ENCODE assay signal across 8 mouse cellular contexts in the genomic region with DNA sequence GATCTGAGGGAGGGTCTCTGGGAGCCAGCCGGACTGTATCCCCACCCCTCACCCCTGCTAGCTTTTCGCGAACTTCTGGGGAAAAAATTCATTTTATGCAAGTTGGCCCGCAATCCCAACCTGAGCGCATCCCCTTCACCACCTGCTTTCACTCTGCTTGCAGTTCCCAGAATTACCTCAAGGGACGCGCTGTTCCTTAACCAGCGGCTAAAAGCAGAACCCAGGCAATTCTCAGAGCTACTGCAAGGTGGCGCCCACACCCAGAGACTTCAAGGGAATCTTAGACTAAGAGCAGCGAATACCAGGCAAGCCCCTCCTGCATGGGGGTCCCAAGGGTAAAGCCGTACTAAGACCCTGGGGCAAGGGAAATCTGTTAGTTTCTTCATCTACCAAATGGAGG. TPM values are rescaled to one million over a fixed set of nuclear protein-coding genes. Genes with fewer than 3 reads are reported as not detected.
DNase-seq lines count a peak whose midpoint lies in the region; ATAC-seq and TF ChIP-seq lines count a peak whose summit lies in the region.

No protein-coding gene starts in this region.

- DNase-seq in intestine, embryonic 14.5 days (ENCODE audit: low spot score): peak; percentile 93
- peak; percentile 95 for DNase-seq in ZHBTc4 (ENCODE audit: low read depth, low spot score)
- DNase-seq in embryo, embryonic 10 days (ENCODE audit: low spot score): peak; percentile 96
- DNase-seq in heart, postnatal 0 days (ENCODE audit: low spot score): peak; percentile 85
- DNase-seq in left cerebral cortex, postnatal 25 days (ENCODE audit: low spot score in 2 of 2): peak; percentile 72 to 88
- peak; percentile 89 for DNase-seq in thymus, adult 2 months

- no peak overlapping the region for H3K4me2 ChIP-seq in intestine, embryonic 14.5 days (ENCODE audit: low read length)
- no peak overlapping the region for H3K4me2 ChIP-seq in intestine, embryonic 16.5 days (ENCODE audit: low read depth, low read length)
- H3K4me2 ChIP-seq in heart, postnatal 0 days (ENCODE audit: low read depth, low read length): no peak overlapping the region
- H3K4me2 ChIP-seq in neural tube, embryonic 15.5 days: 0 out of 2 replicates have a peak overlapping the region, but pooled peaks have one; percentile 13

- H3K4me1 ChIP-seq in intestine, embryonic 14.5 days (replicated peaks; ENCODE audit: control insufficient read depth, insufficient read depth, low read length): peaks cover 28% of the 10 kb centered on the region
- peaks cover 27% of the 10 kb centered on the region for H3K4me1 ChIP-seq in intestine, embryonic 16.5 days (ENCODE audit: control insufficient read depth, insufficient read depth, low read length)
- peaks cover 22% of the 10 kb centered on the region for H3K4me1 ChIP-seq in heart, postnatal 0 days (ENCODE audit: control insufficient read depth, insufficient read depth)
- peaks cover 57% of the 10 kb centered on the region for H3K4me1 ChIP-seq in neural tube, embryonic 15.5 days
- H3K4me1 ChIP-seq in thymus, adult 2 months (replicated peaks; ENCODE audit: control insufficient read depth, insufficient read depth, low read length): peaks cover 24% of the 10 kb centered on the region

- no peak for TF ChIP-seq POLR2A in thymus, adult 2 months (IDR thresholded peaks at IDR 0.05; ENCODE audit: control insufficient read depth, extremely low read depth, insufficient read depth, low read length, poor library complexity)

- no peak overlapping the region for H3K27ac ChIP-seq in intestine, embryonic 14.5 days (ENCODE audit: low read depth)
- H3K27ac ChIP-seq in intestine, embryonic 16.5 days (ENCODE audit: low read length): no peak overlapping the region
- H3K27ac ChIP-seq in heart, postnatal 0 days (ENCODE audit: low read depth): no peak overlapping the region
- H3K27ac ChIP-seq in neural tube, embryonic 15.5 days (replicated peaks): no peak overlapping the region
- H3K27ac ChIP-seq in thymus, adult 2 months (ENCODE audit: control insufficient read depth, insufficient read depth, low read length): no peak overlapping the region

- no peak for TF ChIP-seq EP300 in heart, postnatal 0 days (IDR thresholded peaks at IDR 0.05; ENCODE audit: low read depth)

- 13% methylated on average over 11 of the region's 11 CpGs for WGBS in intestine, embryonic 14.5 days
- WGBS in intestine, embryonic 16.5 days: 11% methylated on average over 11 of the region's 11 CpGs
- WGBS in heart, postnatal 0 days: 8% methylated on average over 11 of the region's 11 CpGs
- 8% methylated on average over 11 of the region's 11 CpGs for WGBS in neural tube, embryonic 15.5 days
- 5% methylated on average over 11 of the region's 11 CpGs for WGBS in thymus, adult 2 months

- ATAC-seq in intestine, embryonic 14.5 days (replicated peaks; ENCODE audit: low FRiP score, low TSS enrichment, low read depth): no peak
- no peak for ATAC-seq in intestine, embryonic 16.5 days
- no peak for ATAC-seq in heart, postnatal 0 days (ENCODE audit: insufficient read depth, low read depth)
- no peak for ATAC-seq in neural tube, embryonic 15.5 days (ENCODE audit: low FRiP score)

- peaks cover 38% of the 10 kb centered on the region for H3K27me3 ChIP-seq in intestine, embryonic 14.5 days (replicated peaks; ENCODE audit: control insufficient read depth, insufficient read depth, low read length)
- peaks cover 31% of the 10 kb centered on the region for H3K27me3 ChIP-seq in intestine, embryonic 16.5 days (replicated peaks; ENCODE audit: control insufficient read depth, insufficient read depth, low read length)
- H3K27me3 ChIP-seq in heart, postnatal 0 days (ENCODE audit: control insufficient read depth, insufficient read depth, low read length): peaks cover 39% of the 10 kb centered on the region
- H3K27me3 ChIP-seq in neural tube, embryonic 15.5 days (replicated peaks): peaks cover 40% of the 10 kb centered on the region
- H3K27me3 ChIP-seq in thymus, adult 2 months (ENCODE audit: control insufficient read depth, insufficient read depth, low read length): no peaks in the 10 kb centered on the region; the same call in 1 of the 2 replicates

- TF ChIP-seq CTCF in heart, postnatal 0 days (IDR thresholded peaks at IDR 0.05; ENCODE audit: low read depth): peak; percentile 98
- TF ChIP-seq CTCF in thymus, adult 2 months (IDR thresholded peaks at IDR 0.05; ENCODE audit: borderline replicate concordance, control insufficient read depth, extremely low read depth, insufficient read depth, low read length, poor library complexity): peak; percentile 82; the same call in 1 of the 2 replicates

- no peaks in the 10 kb centered on the region for H3K9me3 ChIP-seq in intestine, embryonic 14.5 days (ENCODE audit: control insufficient read depth, low read length)
- peaks cover 3% of the 10 kb centered on the region for H3K9me3 ChIP-seq in intestine, embryonic 16.5 days (ENCODE audit: control insufficient read depth, low read length)
- H3K9me3 ChIP-seq in heart, postnatal 0 days (replicated peaks; ENCODE audit: control insufficient read depth, low read length): no peaks in the 10 kb centered on the region
- H3K9me3 ChIP-seq in neural tube, embryonic 15.5 days (replicated peaks): no peaks in the 10 kb centered on the region

- H3K36me3 ChIP-seq in intestine, embryonic 14.5 days (ENCODE audit: control insufficient read depth, insufficient read depth, low read length): 0 out of 2 replicates have a peak, but pooled peaks cover 3% of the 10 kb centered on the region
- 0 out of 2 replicates have a peak, but pooled peaks cover 2% of the 10 kb centered on the region for H3K36me3 ChIP-seq in intestine, embryonic 16.5 days (ENCODE audit: control insufficient read depth, insufficient read depth, low read length)
- 0 out of 2 replicates have a peak, but pooled peaks cover 4% of the 10 kb centered on the region for H3K36me3 ChIP-seq in heart, postnatal 0 days (replicated peaks; ENCODE audit: control insufficient read depth, insufficient read depth, low read length)
- no peaks in the 10 kb centered on the region for H3K36me3 ChIP-seq in neural tube, embryonic 15.5 days
- no peaks in the 10 kb centered on the region for H3K36me3 ChIP-seq in thymus, adult 2 months (ENCODE audit: control insufficient read depth, insufficient read depth, low read length)

- no peak overlapping the region for H3K4me3 ChIP-seq in intestine, embryonic 14.5 days (ENCODE audit: low read depth, low read length)
- H3K4me3 ChIP-seq in intestine, embryonic 16.5 days (ENCODE audit: low read length): no peak overlapping the region
- H3K4me3 ChIP-seq in heart, postnatal 0 days (ENCODE audit: low read depth, low read length): no peak overlapping the region
- no peak overlapping the region for H3K4me3 ChIP-seq in neural tube, embryonic 15.5 days (replicated peaks)
- H3K4me3 ChIP-seq in thymus, adult 2 months (ENCODE audit: control insufficient read depth, insufficient read depth, low read length): no peak overlapping the region

- intact Hi-C loops in left cerebral cortex, postnatal 25 days (cut with DNase I): no loop called here

- no peak overlapping the region for H3K9ac ChIP-seq in intestine, embryonic 14.5 days (ENCODE audit: low read length)
- no peak overlapping the region for H3K9ac ChIP-seq in intestine, embryonic 16.5 days (ENCODE audit: low read depth, low read length)
- no peak overlapping the region for H3K9ac ChIP-seq in heart, postnatal 0 days (replicated peaks; ENCODE audit: low read depth, low read length)
- no peak overlapping the region for H3K9ac ChIP-seq in neural tube, embryonic 15.5 days (replicated peaks)

RNA-seq across cellular contexts. Expression of a gene that starts 2.2 kb away (rescaled TPM):
- polyA plus RNA-seq in intestine, embryonic 14.5 days (2014; fragmentation: Nextera tagmentation; extraction: Ambion mirVana): 41.0 and 43.0 TPM in 2 replicates
- 58.1 and 59.7 TPM in 2 replicates for polyA plus RNA-seq in intestine, embryonic 16.5 days (2015; fragmentation: Nextera tagmentation; extraction: Ambion mirVana)
- 67.9 and 79.0 TPM in 2 replicates for total RNA-seq in heart, postnatal 0 days (2014; rRNA removed; ENCODE audit: low replicate concordance)
- polyA plus RNA-seq in heart, postnatal 0 days (2015; fragmentation: Nextera tagmentation; extraction: Ambion mirVana): 42.7 and 45.7 TPM in 2 replicates
- total RNA-seq in left cerebral cortex, postnatal 25 days (2021): 10 to 100 TPM; 49.2 to 51.0 TPM
- 70.1 and 72.0 TPM in 2 replicates for polyA plus RNA-seq in neural tube, embryonic 15.5 days (2015; fragmentation: Nextera tagmentation; extraction: Ambion mirVana)
- 115 and 122 TPM in 2 replicates for polyA plus RNA-seq in thymus, adult 2 months (2012; rRNA removed)

RNA-seq across cellular contexts. Expression of a gene that starts 6.9 kb away (rescaled TPM):
- polyA plus RNA-seq in intestine, embryonic 14.5 days (2014; fragmentation: Nextera tagmentation; extraction: Ambion mirVana): 0.07 and 0.13 TPM in 2 replicates
- polyA plus RNA-seq in intestine, embryonic 16.5 days (2015; fragmentation: Nextera tagmentation; extraction: Ambion mirVana): 0.06 TPM in 1 of 2 replicates, not detected in the other
- not detected in 2 replicates for total RNA-seq in heart, postnatal 0 days (2014; rRNA removed; ENCODE audit: low replicate concordance)
- polyA plus RNA-seq in heart, postnatal 0 days (2015; fragmentation: Nextera tagmentation; extraction: Ambion mirVana): 0.10 and 0.15 TPM in 2 replicates
- 1 to 10 TPM; 7.8 to 8.3 TPM for total RNA-seq in left cerebral cortex, postnatal 25 days (2021)
- 5.8 and 6.7 TPM in 2 replicates for polyA plus RNA-seq in neural tube, embryonic 15.5 days (2015; fragmentation: Nextera tagmentation; extraction: Ambion mirVana)
- 0.70 and 0.78 TPM in 2 replicates for polyA plus RNA-seq in thymus, adult 2 months (2012; rRNA removed)

RNA-seq across cellular contexts. Expression of a gene that starts 23.8 kb away (rescaled TPM):
- 42.6 and 45.4 TPM in 2 replicates for polyA plus RNA-seq in intestine, embryonic 14.5 days (2014; fragmentation: Nextera tagmentation; extraction: Ambion mirVana)
- 62.1 and 62.3 TPM in 2 replicates for polyA plus RNA-seq in intestine, embryonic 16.5 days (2015; fragmentation: Nextera tagmentation; extraction: Ambion mirVana)
- total RNA-seq in heart, postnatal 0 days (2014; rRNA removed; ENCODE audit: low replicate concordance): 41.2 and 67.4 TPM in 2 replicates
- polyA plus RNA-seq in heart, postnatal 0 days (2015; fragmentation: Nextera tagmentation; extraction: Ambion mirVana): 53.6 and 56.1 TPM in 2 replicates
- total RNA-seq in left cerebral cortex, postnatal 25 days (2021): 10 to 100 TPM; 40.7 to 49.2 TPM
- polyA plus RNA-seq in neural tube, embryonic 15.5 days (2015; fragmentation: Nextera tagmentation; extraction: Ambion mirVana): 50.0 and 52.4 TPM in 2 replicates
- polyA plus RNA-seq in thymus, adult 2 months (2012; rRNA removed): 84.3 and 87.7 TPM in 2 replicates

RNA-seq across cellular contexts. Expression of a gene that starts 46.4 kb away (rescaled TPM):
- polyA plus RNA-seq in intestine, embryonic 14.5 days (2014; fragmentation: Nextera tagmentation; extraction: Ambion mirVana): 12.8 TPM in 2 replicates
- 12.3 and 13.2 TPM in 2 replicates for polyA plus RNA-seq in intestine, embryonic 16.5 days (2015; fragmentation: Nextera tagmentation; extraction: Ambion mirVana)
- total RNA-seq in heart, postnatal 0 days (2014; rRNA removed; ENCODE audit: low replicate concordance): 7.0 and 16.3 TPM in 2 replicates
- 5.9 and 9.1 TPM in 2 replicates for polyA plus RNA-seq in heart, postnatal 0 days (2015; fragmentation: Nextera tagmentation; extraction: Ambion mirVana)
- 10 to 100 TPM; 34.6 to 35.7 TPM for total RNA-seq in left cerebral cortex, postnatal 25 days (2021)
- 15.2 and 18.7 TPM in 2 replicates for polyA plus RNA-seq in neural tube, embryonic 15.5 days (2015; fragmentation: Nextera tagmentation; extraction: Ambion mirVana)
- 56.5 and 57.9 TPM in 2 replicates for polyA plus RNA-seq in thymus, adult 2 months (2012; rRNA removed)

RNA-seq across cellular contexts. Expression of a gene that starts 49.9 kb away (rescaled TPM):
- 43.7 and 44.8 TPM in 2 replicates for polyA plus RNA-seq in intestine, embryonic 14.5 days (2014; fragmentation: Nextera tagmentation; extraction: Ambion mirVana)
- polyA plus RNA-seq in intestine, embryonic 16.5 days (2015; fragmentation: Nextera tagmentation; extraction: Ambion mirVana): 40.2 and 42.5 TPM in 2 replicates
- total RNA-seq in heart, postnatal 0 days (2014; rRNA removed; ENCODE audit: low replicate concordance): 67.4 and 103 TPM in 2 replicates
- 65.8 and 67.5 TPM in 2 replicates for polyA plus RNA-seq in heart, postnatal 0 days (2015; fragmentation: Nextera tagmentation; extraction: Ambion mirVana)
- 10 to 100 TPM; 54.4 to 58.4 TPM for total RNA-seq in left cerebral cortex, postnatal 25 days (2021)
- 120 and 129 TPM in 2 replicates for polyA plus RNA-seq in neural tube, embryonic 15.5 days (2015; fragmentation: Nextera tagmentation; extraction: Ambion mirVana)
- polyA plus RNA-seq in thymus, adult 2 months (2012; rRNA removed): 319 and 330 TPM in 2 replicates
